Mouse (Mus musculus) brain, embryonic 18.5 days (tissue): ENCODE results near the gene Pm20d1.
A peak's percentile ranks its signal among the peaks of the same experiment; 100 is the strongest.

ENCODE experiments used
- DNase-seq: peaks from one replicate; pipeline ENCODE4 v3.0.0-alpha.2; 2012; ENCODE audit warnings: low read depth, low spot score

The Pm20d1 gene

DNA sequence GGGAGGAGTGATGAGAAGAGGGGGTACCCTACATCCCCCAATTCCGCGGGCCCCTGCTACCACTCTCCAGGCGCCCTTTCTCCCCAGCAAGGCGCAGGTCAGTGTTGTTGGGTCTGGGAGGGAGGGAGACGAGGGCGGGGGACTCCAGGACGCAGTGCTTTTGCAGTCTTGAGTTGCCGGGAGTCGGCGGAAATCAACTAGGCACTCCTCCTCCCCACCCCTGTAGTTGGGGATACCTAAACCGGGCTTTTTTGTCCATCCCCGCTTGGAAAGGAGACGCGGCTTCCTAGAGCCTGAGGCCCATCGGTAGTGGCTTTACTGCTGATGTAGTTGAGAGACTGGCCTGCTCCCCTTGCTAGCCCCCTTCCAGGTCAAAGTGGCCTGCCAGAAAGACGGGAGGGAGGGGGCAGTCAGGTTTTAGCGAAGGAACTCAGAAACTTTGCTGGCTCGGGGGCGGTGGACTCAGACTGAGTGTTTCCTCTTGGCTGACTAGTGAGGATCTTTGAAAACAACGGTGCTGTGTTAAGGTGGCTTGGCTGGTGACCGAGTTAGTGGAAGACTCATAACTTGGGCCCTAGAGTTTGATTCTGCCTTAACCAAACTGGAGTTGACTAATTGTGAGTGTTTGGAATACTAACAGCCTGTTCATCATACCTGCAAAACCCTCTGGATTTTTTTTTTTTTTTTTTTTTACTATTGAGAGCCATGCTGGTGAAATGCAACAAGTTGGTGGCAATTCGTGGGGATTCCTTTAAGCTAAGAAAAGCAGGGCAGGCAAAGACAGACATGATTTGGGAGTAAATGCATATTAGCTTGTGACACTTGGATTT is 31.3 kb downstream of the Pm20d1 start:
- DNase-seq: no peak

DNA sequence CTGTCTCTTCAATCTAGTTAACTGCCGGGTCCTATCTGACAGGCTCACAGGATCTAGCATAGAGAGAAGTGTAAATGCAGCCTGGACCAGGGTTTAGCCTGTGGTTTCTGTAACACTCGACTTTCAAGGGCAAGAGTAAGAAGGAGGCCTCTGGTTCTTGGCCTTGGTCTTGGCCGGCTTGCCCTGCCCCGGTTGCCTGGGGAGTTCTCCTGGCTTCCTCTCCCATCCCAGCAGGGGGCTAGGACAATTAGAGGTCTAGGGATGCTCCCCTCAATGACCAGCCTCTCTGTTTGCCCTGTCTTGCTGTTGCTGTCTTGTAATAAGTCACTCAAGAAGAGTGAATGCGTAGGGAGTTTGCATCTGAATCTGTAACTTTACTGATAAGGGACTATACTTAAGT is 32.1 kb downstream of the Pm20d1 start:
- no peak for DNase-seq

DNA sequence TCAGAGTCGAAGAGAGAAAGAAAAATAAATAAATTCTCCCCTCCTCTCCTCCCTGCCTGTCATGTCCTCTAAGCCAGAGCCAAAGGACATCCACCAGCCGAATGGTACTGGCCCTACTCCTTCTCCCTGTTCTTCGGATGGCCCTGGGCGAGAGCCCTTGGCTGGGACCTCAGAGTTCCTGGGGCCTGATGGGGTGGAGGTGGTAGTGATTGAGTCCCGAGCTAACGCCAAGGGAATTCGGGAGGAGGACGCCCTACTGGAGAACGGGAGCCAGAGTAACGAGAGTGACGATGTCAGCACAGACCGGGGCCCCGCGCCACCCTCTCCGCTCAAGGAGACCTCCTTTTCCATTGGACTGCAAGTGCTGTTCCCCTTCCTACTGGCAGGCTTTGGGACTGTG is 33.4 kb downstream of the Pm20d1 start:
- no peak for DNase-seq

DNA sequence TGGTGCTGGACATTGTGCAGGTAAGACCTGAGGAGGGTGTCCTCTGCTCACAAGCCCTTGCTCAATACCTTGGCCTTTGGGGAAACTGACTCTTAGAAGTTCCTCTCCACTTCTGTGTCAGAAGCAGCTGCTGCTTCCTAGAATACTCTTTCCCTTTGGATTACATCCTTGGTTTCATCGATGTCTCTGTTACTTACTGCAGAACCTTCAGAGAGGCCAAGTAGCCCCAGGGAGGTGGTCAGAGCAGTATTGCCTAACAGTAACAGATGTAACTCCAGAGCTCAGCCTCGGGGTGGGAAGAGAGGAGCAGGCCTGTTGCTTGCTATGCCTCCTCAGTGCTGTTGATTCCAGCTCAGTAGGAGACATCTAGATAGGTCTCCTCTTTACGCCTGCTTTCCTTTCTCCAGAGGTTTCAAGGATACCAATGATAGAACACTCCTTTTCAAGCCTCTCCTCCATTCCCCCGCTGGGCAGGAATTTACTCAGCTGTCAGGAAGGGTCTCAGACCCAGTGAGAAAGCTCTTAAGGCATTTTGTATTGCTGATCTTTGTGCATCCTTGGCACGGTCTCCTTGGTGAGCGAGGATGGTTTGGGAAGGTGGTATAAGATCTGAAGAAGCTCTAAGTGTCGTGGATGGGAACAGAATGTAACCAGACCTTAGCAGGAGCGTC is 33.9 kb downstream of the Pm20d1 start:
- DNase-seq: no peak

DNA sequence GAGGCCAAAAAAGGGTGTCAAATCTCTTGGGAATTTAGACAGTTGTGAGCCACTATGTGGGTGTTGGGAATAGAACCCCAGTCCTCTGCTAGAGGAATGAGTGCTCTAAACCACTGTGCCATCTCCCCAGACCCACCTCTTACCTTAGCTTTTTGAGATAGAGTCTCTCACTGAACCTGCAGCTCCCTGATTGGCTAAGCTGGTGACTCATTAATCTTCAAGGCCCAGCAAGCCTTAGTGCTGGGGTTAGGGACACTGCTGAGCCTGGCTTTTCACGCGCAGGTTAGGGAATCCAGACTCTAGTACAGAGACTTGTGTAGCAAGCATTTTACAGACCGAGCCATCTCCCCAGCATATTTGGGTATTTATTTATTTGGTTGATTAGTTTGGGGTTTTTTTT is 39.9 kb downstream of the Pm20d1 start:
- no peak for DNase-seq

DNA sequence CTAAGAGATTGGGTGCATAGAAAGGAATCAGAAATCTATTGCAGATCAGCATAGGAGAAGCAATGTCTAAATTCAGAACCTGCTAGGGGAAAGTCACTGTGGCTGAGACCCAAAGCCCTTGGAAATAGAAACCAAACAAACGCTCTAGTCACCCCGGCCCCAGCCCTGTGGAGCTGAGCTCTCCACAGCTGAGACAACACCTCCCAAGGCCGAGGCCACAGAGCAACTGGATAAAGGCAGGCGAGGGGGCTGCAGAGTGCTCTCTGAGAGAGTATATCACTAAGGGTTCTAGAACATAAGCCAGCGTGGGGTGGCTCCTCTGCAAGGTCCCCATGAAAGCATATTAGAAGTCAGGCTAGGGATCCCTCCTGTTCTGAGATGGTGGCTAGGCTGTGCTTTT is 41.4 kb downstream of the Pm20d1 start:
- DNase-seq: no peak

DNA sequence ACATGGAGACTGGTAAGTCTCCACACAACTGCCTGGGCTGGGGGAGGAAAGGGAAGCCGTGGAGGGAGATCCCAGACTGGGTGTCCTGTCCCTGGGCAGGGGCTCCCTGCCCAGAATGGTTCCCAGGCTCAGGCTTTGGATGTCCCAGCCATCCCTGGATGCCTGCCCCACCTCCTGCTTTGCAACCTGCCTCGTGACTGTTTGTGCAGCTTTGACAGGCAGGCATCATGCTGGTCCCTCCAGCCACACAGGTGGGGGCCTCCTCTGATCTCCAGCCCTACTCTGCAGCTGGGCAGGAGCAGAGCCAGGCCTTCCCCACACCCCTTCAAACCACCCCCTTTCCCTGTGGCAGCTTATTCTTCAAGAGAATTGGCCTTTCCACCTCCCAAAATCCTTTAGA is 42.1 kb downstream of the Pm20d1 start:
- DNase-seq: no peak

DNA sequence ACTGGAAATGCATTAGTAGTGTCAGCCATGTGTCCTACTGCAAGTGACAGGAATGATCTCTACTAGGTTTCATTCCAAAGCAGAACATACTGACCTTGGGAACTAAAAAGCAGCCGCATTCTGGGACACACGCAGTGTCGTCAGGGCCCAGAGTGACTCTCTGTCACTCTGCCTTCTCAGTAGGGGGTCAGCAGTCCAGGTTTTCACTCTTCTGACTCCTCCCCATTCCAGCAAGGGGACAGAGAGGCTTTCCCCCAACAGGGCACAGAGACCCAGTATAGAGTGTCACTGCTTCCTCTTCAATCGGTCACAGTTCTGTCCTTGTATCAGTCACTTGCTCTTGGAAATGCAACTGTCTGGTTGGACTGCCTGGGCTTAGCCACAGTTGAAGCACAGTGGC is 45.0 kb downstream of the Pm20d1 start:
- DNase-seq: no peak

DNA sequence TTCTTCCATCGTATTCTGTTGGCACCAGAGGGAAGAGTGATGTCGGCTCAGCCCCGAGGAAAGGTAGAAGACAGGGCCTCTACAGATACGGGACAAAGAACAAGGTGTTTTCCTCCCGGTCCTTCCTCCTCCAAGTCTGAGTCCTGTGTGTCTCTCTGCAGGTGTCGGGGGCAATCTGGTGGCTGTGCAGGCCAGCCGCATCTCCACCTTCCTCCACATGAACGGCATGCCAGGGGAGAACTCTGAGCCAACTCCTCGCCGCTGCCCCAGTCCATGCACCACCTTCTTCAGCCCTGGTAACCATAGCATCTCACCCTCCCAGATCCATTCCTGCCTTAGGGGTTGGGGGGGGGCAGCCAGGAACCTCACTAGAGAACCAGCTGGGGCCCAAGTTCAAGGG is 46.6 kb downstream of the Pm20d1 start:
- no peak for DNase-seq

DNA sequence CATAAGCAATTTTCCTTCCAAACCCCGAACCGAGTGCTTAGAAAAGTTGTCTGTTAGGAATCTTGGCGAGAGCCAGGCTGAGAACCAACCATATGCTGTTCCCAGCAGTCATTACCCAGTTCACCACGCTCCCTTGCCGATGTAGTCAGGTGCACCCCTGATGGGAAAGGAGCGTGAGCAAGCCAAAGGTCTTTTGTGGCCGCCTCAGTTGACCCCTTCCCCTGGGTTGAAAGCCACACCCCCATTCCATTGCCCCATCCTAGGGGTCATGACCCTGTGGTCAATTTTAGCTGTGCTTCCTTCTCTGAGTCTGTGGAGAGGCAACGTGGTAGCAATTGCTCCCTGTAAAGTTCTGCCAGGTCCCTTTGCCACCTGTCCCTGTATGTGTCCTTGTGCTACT is 47.7 kb downstream of the Pm20d1 start:
- DNase-seq: no peak

DNA sequence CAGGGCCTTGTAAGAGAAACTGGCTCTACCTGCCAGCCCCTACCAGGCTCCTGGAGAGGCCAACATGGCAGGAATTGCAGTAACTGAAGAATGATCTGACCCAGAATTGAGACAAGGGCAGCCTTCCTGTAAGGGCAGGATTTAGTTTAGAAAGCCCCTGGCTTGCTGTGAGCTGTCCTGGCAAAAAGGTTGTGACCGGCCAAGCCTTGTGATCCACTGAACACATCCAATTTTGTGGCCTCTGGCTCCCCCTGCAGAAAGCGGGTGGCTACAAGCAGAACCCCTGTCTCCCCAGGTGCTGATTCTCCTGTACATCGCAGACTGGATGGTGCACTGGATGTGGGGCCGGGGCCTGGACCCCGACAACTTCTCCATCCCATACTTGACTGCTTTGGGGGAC is 49.1 kb downstream of the Pm20d1 start:
- DNase-seq: no peak

DNA sequence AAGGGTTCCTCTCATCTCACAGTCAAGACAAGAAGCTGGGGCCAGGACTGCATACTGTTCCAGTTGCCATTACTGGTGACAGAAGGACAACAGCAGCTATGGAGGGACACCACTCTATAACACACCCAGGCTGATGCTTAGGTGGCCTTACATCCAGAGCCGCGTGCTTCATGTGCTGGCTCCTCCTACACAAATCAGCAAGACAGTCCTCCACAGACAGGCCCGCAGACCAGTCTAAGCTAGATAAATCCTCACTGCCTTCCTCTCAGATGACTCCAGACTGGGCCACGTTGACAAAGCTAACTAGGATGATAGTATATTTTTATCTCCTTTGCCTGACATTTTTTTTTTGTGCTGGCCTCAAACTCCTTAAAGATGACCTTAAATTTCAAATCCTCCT is 64.6 kb downstream of the Pm20d1 start:
- no peak for DNase-seq

DNA sequence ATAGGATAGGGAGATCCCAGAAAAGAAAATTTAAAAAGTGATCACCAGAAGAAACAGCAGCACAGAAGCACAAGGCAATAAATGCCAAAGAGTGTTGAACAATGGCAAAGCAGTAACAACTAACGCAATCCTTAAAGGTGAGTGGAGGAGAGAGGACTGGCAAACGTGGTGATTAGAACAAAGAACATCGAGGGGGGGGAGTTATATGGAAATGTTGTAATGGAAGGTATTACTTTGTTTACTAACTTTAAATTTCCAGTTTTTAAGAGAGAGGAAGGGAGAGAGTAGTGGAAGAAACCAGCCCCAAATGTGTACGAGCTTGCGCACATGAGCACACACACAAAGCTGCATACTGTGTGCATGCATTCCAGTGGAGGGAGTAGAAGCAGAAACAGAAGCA is 68.4 kb downstream of the Pm20d1 start:
- no peak for DNase-seq

DNA sequence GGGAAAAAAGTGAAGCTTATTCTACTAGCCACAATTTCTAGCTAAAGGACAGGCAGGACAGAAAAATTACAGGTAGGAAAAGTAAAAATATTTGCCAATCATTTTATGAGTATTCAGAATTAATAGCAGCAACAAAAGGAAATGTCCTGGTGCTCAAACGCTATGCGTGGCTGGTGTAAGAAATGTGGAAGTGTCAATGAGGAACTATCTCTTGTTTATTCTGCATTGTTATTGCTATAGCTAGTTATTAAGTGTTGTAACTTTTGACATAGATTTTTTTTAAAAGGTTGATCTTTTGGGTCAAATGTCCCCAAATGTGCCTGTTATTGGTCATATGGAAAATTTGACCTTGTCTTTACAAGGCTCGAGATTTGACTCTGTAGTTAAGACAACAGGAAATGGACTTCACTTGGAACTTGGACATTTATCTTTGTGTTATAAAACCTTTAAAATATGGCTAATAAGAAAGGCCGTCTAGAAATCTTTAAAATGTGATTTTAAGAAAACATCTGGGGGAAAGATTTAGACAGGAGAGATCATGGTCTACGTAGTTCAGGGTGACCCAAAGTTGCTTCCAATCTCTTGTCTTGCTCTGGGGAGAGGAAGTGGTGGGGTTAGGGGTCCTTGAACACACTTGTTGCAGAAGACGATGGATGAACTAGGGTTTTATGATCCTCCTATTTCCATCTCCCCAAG is 69.3 kb downstream of the Pm20d1 start:
- no peak for DNase-seq

DNA sequence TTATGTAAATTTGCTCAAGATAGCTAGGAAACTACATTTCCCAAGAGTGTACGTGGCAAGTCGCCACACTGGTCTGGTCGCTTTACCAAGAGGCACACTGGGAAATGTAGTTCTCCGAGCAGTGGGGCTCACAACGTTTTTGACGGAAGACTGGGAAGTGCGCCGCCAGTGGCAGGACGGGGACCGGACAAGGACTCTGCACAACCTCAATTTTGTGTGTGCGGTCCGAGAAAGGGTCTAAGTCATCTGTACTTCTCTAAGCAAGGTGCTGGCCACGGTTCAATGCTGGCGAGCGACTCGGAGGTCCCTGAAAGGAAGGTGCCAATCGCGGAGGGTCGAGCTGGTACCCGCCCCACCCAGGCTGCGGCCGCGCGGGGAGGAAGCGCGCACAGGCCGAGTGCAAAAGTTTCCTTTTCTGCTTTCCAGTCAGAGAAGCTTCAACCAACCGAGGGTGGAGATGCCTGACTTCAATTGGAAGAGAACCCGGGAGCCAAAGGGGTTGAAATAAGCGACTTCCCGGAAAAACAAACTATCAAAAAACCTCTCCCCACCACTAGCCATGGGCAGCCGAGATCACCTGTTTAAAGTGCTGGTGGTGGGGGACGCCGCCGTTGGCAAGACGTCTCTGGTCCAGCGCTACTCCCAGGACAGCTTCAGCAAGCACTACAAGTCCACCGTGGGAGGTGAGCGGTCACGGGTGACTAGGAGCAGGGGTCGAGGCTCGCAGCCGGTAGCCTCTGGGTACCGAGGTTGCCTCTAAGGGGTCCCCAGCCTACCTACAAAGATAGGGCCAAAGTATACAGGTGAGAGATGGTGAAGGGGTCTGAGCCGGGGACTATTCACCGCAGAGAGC is 70.1 kb downstream of the Pm20d1 start, which contains the start of gene Rab29:
Gene Rab29, plus strand, starts transcription at position 132 of the 853 bp plus-strand sequence.
- DNase-seq: peak; percentile 78

DNA sequence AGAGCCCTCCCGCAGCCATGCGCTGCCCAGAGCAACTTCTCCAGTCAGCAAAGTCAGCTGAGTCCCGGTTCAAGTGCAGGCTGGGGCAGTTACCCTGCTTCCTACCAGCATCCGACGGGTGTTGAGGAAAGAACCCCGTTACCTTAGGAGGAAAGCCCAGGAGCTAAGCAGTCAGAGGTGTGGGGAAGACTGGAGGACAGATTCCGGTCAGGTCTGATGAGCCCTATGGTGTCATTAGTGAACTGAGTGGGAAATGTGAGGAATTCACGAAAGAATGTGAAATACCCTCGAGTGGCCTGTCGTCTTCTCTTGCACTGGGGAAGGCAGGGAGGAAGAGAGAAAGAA is 70.7 kb downstream of the Pm20d1 start:
- DNase-seq: no peak

DNA sequence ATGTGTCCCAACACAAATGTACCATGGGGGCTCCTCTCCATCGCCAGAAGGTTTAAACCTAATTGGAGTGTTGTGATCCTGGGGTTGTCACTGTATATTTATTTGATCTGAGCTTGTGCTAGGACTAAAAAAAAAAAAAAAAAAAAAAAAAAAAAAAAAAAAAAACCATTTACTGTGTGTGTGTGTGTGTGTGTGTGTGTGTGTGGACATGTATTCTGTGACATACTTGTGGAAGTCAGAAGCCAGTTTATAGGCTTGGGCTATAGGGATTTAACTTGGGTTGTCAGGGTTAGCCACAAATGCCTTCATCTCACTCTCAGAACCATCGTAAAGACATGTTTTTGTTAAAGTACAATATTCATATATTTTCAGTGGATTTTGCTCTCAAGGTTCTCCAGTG is 72.4 kb downstream of the Pm20d1 start:
- DNase-seq: no peak
